Comparison of ENCODE assay signal across 11 mouse cellular contexts in genomic region chr1:25060191-25060590, GRCm38 (mm10).
DNase-seq lines count a peak whose midpoint lies in the region.
"Had no signal": no experiment of that assay in that cellular context is flagged by ENCODE, and none has a peak within 500 bp of the region (broad histone marks: within the 10 kb centered on the region; RNA-seq: fewer than 3 reads in every experiment).

No protein-coding gene starts in this region.

- H3K27ac ChIP-seq in limb, embryonic 10.5 days = no peak overlapping the region
- H3K27ac ChIP-seq: hindbrain, embryonic 15.5 days; neural tube, embryonic 13.5 days had no signal

- H3K9me3 ChIP-seq in limb, embryonic 10.5 days (replicated peaks) = no peaks in the 10 kb centered on the region
- H3K9me3 ChIP-seq: hindbrain, embryonic 15.5 days; neural tube, embryonic 13.5 days had no signal

- H3K27me3 ChIP-seq in limb, embryonic 10.5 days (ENCODE audit: low read depth, poor library complexity, severe bottlenecking) = no peaks in the 10 kb centered on the region
- H3K27me3 ChIP-seq: hindbrain, embryonic 15.5 days; neural tube, embryonic 13.5 days had no signal

- 92% methylated on average over 6 of the region's 6 CpGs for WGBS in limb, embryonic 10.5 days

- no peak overlapping the region for H3K4me3 ChIP-seq in limb, embryonic 10.5 days
- H3K4me3 ChIP-seq: hindbrain, embryonic 15.5 days; neural tube, embryonic 13.5 days had no signal

- peak; percentile 5 for DNase-seq in heart, postnatal 4 days
- no peak for DNase-seq in heart, adult 18-20 months
- peak; percentile 59 to 67 for DNase-seq in right cerebral cortex, postnatal 10 days (ENCODE audit: low spot score in 2 of 2)
- no peak for DNase-seq in right cerebral cortex, postnatal 25 days
- peak; percentile 61 to 63 for DNase-seq in frontal cortex, adult 2 months (ENCODE audit: extremely low spot score in 1 of 2, low spot score in 1 of 2)
- DNase-seq in urinary bladder, postnatal 4 days (ENCODE audit: low spot score in 2 of 2) = no peak
- no peak for DNase-seq in limb, embryonic 10.5 days (ENCODE audit: low spot score)
- DNase-seq: kidney, adult 9 months; midbrain, embryonic 14.5 days had no signal

- no peaks in the 10 kb centered on the region for H3K4me1 ChIP-seq in limb, embryonic 10.5 days
- H3K4me1 ChIP-seq: hindbrain, embryonic 15.5 days; neural tube, embryonic 13.5 days had no signal

- H3K36me3 ChIP-seq in limb, embryonic 10.5 days = no peaks in the 10 kb centered on the region
- H3K36me3 ChIP-seq: hindbrain, embryonic 15.5 days; neural tube, embryonic 13.5 days had no signal

Comparison
In these comparisons a context has a peak if more than half of its experiments do, and no peak if none do; other contexts are left out.
1. DNase-seq: peak in heart, postnatal 4 days (single experiment), right cerebral cortex, postnatal 10 days (2 of 2) and frontal cortex, adult 2 months (2 of 2); none in heart, adult 18-20 months (0 of 2), right cerebral cortex, postnatal 25 days (single experiment), urinary bladder, postnatal 4 days (0 of 2) and limb, embryonic 10.5 days (single experiment).